Mouse (Mus musculus) lung, adult 18-20 months (tissue): ENCODE measurements around the gene Gtsf1.

ENCODE experiments used
- DNase-seq, 2 experiments: peaks; one replicate each; pipeline ENCODE4 v3.0.0; 2022; ENCODE audit warnings: mixed read lengths in 2 of 2

The Gtsf1 gene

DNA sequence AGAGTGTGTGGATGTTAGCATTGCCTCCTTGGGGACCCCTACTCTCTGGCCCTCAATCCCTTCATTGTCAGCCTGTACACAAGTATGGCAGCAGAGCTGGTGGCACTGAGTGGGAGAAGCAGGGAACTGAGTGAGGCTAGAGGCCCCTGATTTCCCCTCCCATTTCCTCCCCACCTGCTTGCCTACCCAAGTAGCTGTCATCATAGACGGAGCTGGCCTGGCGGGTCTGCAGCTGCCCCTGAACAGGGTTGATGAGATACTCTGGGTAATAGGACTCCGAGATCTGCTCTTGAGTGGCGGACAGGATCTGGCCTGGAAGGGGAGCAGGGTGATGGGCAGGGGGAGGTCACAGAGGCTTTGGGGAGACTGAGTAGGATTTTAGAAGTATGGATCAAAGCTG lies 74.1 kb downstream of the Gtsf1 start:
- DNase-seq: no peak

GRCm38 (mm10) chr15:103355420-103355819 lies 74.8 kb downstream of the Gtsf1 start:
- no peak for DNase-seq

GRCm38 (mm10) chr15:103354690-103355089 lies 75.6 kb downstream of the Gtsf1 start:
- no peak for DNase-seq

DNA sequence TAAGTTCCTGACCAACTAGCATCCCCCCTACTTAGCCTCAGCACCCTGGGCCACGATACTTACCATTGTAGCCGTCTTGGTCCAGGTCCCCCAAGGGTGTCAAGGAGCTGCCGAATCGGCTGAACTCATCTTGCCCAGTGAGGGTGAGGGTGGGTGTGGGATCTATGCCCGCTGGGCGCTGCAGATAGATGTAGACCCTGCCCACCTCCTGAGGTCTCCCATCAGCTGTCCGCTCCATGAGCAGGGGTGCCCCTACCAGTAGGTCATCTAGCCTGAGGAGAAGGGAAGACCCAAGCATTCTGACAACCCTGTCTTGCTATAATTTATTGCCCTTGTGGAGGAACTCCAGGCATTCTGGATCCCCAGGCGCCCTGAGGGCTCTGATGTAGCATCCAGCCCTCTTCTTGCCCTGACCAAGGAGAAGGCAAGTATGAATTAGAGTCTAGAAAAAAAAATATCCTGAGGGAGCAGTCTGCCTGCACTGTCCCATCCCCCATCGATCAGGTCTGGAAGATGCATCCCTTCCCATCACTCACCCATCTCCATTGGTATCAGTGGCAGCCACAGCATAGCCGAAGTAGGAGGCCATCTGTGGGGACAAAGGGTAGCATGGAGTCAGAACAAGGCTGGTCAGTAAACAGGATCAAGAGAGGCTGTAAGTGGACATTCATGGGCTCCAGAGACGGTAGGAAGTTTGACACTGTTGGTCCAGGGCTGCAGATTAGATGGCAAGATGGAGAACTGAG lies 76.6 kb downstream of the Gtsf1 start:
- no peak for DNase-seq

GRCm38 (mm10) chr15:103352856-103353255 lies 77.4 kb downstream of the Gtsf1 start:
- DNase-seq: no peak
